Mouse (Mus musculus) CH12.LX (cell line): ENCODE results near the gene Mnt. TPM values are rescaled to one million over a fixed set of nuclear protein-coding genes. Genes with fewer than 3 reads are reported as not detected.

ENCODE experiments used
- DNase-seq: peaks from one replicate; pipeline ENCODE4 v3.0.0-alpha.2; 2013; ENCODE audit errors: extremely low read depth
- H3K27ac ChIP-seq: 2 replicates; pipeline ENCODE4 v1.5.1; 2012; ENCODE audit warnings: low read depth, mild to moderate bottlenecking, control low read depth, moderate library complexity; ENCODE audit not compliant: insufficient read depth
- H3K27me3 ChIP-seq: replicated peaks from 2 replicates; pipeline ENCODE3; 2012; ENCODE audit warnings: inconsistent platforms
- H3K36me3 ChIP-seq, 2 experiments: replicated peaks in 1 of 2; 2 replicates each; pipeline versions ENCODE3 to v1.6.1; 2012; ENCODE audit warnings: inconsistent platforms in 1 of 2, low read length in 1 of 2, mild to moderate bottlenecking in 1 of 2, mixed read lengths in 1 of 2, moderate library complexity in 1 of 2; ENCODE audit not compliant: control insufficient read depth in 1 of 2, insufficient read depth in 1 of 2
- H3K4me1 ChIP-seq, 2 experiments: 2 replicates each; pipeline ENCODE4 v1.6.1; 2012; ENCODE audit warnings: inconsistent platforms in 1 of 2, moderate library complexity in 1 of 2; ENCODE audit not compliant: insufficient read depth in 2 of 2, control insufficient read depth in 1 of 2
- H3K4me2 ChIP-seq: 2 replicates; pipeline ENCODE4 v1.6.1; 2012; ENCODE audit warnings: low read depth, mild to moderate bottlenecking, control low read depth; ENCODE audit not compliant: poor library complexity, insufficient read depth, severe bottlenecking
- H3K4me3 ChIP-seq, 3 experiments: fragments of 150-350 bp in 1 of 3; sonication (generic) in 1 of 3; replicated peaks in 1 of 3; 2 replicates each; pipeline versions ENCODE3 to v1.5.1; 2011 to 2012; ENCODE audit warnings: low read depth in 2 of 3, low read length in 2 of 3, mild to moderate bottlenecking in 2 of 3, moderate library complexity in 2 of 3, control low read depth in 1 of 3, improper control_type of control experiment in 1 of 3, inconsistent platforms in 1 of 3, mixed read lengths in 1 of 3; ENCODE audit not compliant: poor library complexity in 1 of 3
- H3K79me2 ChIP-seq: replicated peaks from 2 replicates; pipeline ENCODE4 v1.6.1; 2012; ENCODE audit warnings: mild to moderate bottlenecking, moderate library complexity; ENCODE audit not compliant: control insufficient read depth, poor library complexity, insufficient read depth, severe bottlenecking; ENCODE audit errors: extremely low read depth
- H3K9ac ChIP-seq: 2 replicates; pipeline ENCODE4 v1.6.1; 2012; ENCODE audit warnings: low read depth, mild to moderate bottlenecking, control low read depth, moderate library complexity; ENCODE audit not compliant: insufficient read depth
- H3K9me3 ChIP-seq: replicated peaks from 2 replicates; pipeline ENCODE3; 2012; ENCODE audit warnings: low read length, inconsistent platforms, mixed read lengths
- BHLHE40 ChIP-seq: IDR thresholded peaks from 2 replicates; pipeline ENCODE4 v1.6.1; 2011; ENCODE audit warnings: mild to moderate bottlenecking, low read depth, low read length, improper control_type of control experiment
- CHD2 ChIP-seq: IDR thresholded peaks from 2 replicates; pipeline ENCODE4 v1.6.1; 2011; ENCODE audit warnings: low read length, improper control_type of control experiment
- CTCF ChIP-seq, 2 experiments: IDR thresholded peaks in 1 of 2; conservative IDR thresholded peaks in 1 of 2; 2 replicates each; pipeline ENCODE4 v1.5.1; 2011 to 2012; ENCODE audit warnings: low read depth in 2 of 2, low read length in 2 of 2, improper control_type of control experiment in 1 of 2, inconsistent platforms in 1 of 2, mild to moderate bottlenecking in 1 of 2, moderate library complexity in 1 of 2
- E2F4 ChIP-seq: IDR thresholded peaks from 2 replicates; pipeline ENCODE4 v1.6.1; 2011; ENCODE audit warnings: low read depth, low read length, improper control_type of control experiment; ENCODE audit not compliant: insufficient replicate concordance
- ELF1 ChIP-seq: IDR thresholded peaks from 2 replicates; pipeline ENCODE4 v1.6.1; 2014; ENCODE audit warnings: low read depth, mild to moderate bottlenecking, inconsistent platforms, low read length, improper control_type of control experiment
- EP300 ChIP-seq: IDR thresholded peaks from 2 replicates; pipeline ENCODE4 v1.6.1; 2011; ENCODE audit warnings: low read length, improper control_type of control experiment
- ETS1 ChIP-seq: conservative IDR thresholded peaks from 2 replicates; pipeline ENCODE4 v1.6.1; 2012; ENCODE audit warnings: low read depth, mild to moderate bottlenecking, inconsistent platforms, low read length, improper control_type of control experiment, moderate library complexity
- GABPA ChIP-seq: IDR thresholded peaks from 2 replicates; pipeline ENCODE4 v1.6.1; 2012; ENCODE audit warnings: low read depth, low read length, improper control_type of control experiment, inconsistent platforms; ENCODE audit not compliant: insufficient replicate concordance
- HCFC1 ChIP-seq: IDR thresholded peaks from 2 replicates; pipeline ENCODE4 v1.6.1; 2012; ENCODE audit warnings: low read depth, mild to moderate bottlenecking, inconsistent platforms, low read length, improper control_type of control experiment
- IRF4 ChIP-seq: IDR thresholded peaks from 2 replicates; pipeline ENCODE4 v1.6.1; 2014; ENCODE audit warnings: low read depth, mild to moderate bottlenecking, inconsistent platforms, low read length, improper control_type of control experiment
- JUN ChIP-seq: IDR thresholded peaks from 2 replicates; pipeline ENCODE4 v1.6.1; 2011; ENCODE audit warnings: low read depth, mild to moderate bottlenecking, low read length, improper control_type of control experiment, moderate library complexity; ENCODE audit not compliant: insufficient read depth
- JUND ChIP-seq: conservative IDR thresholded peaks from 2 replicates; pipeline ENCODE4 v1.6.1; 2011; ENCODE audit warnings: low read depth, low read length, improper control_type of control experiment
- KAT2A ChIP-seq: IDR thresholded peaks from 2 replicates; pipeline ENCODE4 v1.6.1; 2012; ENCODE audit warnings: low read length, improper control_type of control experiment, inconsistent platforms; ENCODE audit not compliant: insufficient replicate concordance
- MAX ChIP-seq: IDR thresholded peaks from 2 replicates; pipeline ENCODE4 v1.6.1; 2011; ENCODE audit warnings: low read length, improper control_type of control experiment
- MAZ ChIP-seq: IDR thresholded peaks from 2 replicates; pipeline ENCODE4 v1.6.1; 2012; ENCODE audit warnings: low read depth, mild to moderate bottlenecking, inconsistent platforms, low read length, improper control_type of control experiment, moderate library complexity
- MEF2A ChIP-seq: IDR thresholded peaks from 2 replicates; pipeline ENCODE4 v1.6.1; 2014; ENCODE audit warnings: low read depth, mild to moderate bottlenecking, inconsistent platforms, low read length, improper control_type of control experiment, borderline replicate concordance
- MXI1 ChIP-seq: IDR thresholded peaks from 2 replicates; pipeline ENCODE4 v1.6.1; 2011; ENCODE audit warnings: mild to moderate bottlenecking, low read depth, low read length, improper control_type of control experiment
- MYC ChIP-seq: IDR thresholded peaks from 2 replicates; pipeline ENCODE4 v1.6.1; 2011; ENCODE audit warnings: low read depth, mild to moderate bottlenecking, improper control_type of control experiment, low read length
- NELFE ChIP-seq: IDR thresholded peaks from 2 replicates; pipeline ENCODE4 v1.6.1; 2011; ENCODE audit warnings: low read depth, low read length, improper control_type of control experiment
- NRF1 ChIP-seq: IDR thresholded peaks from 2 replicates; pipeline ENCODE4 v1.6.1; 2014; ENCODE audit warnings: low read depth, mild to moderate bottlenecking, inconsistent platforms, low read length, improper control_type of control experiment, moderate library complexity
- PAX5 ChIP-seq: IDR thresholded peaks from 2 replicates; pipeline ENCODE4 v1.6.1; 2012; ENCODE audit warnings: low read length, inconsistent platforms, mixed read lengths
- POLR2A ChIP-seq: IDR thresholded peaks from 2 replicates; pipeline ENCODE4 v1.6.1; 2011; ENCODE audit warnings: low read depth, mild to moderate bottlenecking, improper control_type of control experiment, low read length
- POLR2AphosphoS2 ChIP-seq: IDR thresholded peaks from 2 replicates; pipeline ENCODE4 v1.6.1; 2011; ENCODE audit warnings: low read depth, low read length, improper control_type of control experiment
- RAD21 ChIP-seq: IDR thresholded peaks from 2 replicates; pipeline ENCODE4 v1.6.1; 2011; ENCODE audit warnings: low read depth, mild to moderate bottlenecking, low read length, improper control_type of control experiment, moderate library complexity
- RCOR1 ChIP-seq: conservative IDR thresholded peaks from 2 replicates; pipeline ENCODE4 v1.6.1; 2012; ENCODE audit warnings: low read depth, mild to moderate bottlenecking, inconsistent platforms, low read length, improper control_type of control experiment
- SIN3A ChIP-seq: IDR thresholded peaks from 2 replicates; pipeline ENCODE4 v1.6.1; 2012; ENCODE audit warnings: low read length, improper control_type of control experiment, inconsistent platforms
- TBP ChIP-seq: conservative IDR thresholded peaks from 2 replicates; pipeline ENCODE4 v1.6.1; 2011; ENCODE audit warnings: low read depth, low read length, improper control_type of control experiment
- TCF12 ChIP-seq: IDR thresholded peaks from 2 replicates; pipeline ENCODE4 v1.6.1; 2014; ENCODE audit warnings: low read depth, mild to moderate bottlenecking, inconsistent platforms, low read length, improper control_type of control experiment
- UBTF ChIP-seq: IDR thresholded peaks from 2 replicates; pipeline ENCODE4 v1.6.1; 2012; ENCODE audit warnings: low read depth, mild to moderate bottlenecking, inconsistent platforms, low read length, improper control_type of control experiment, moderate library complexity
- USF1 ChIP-seq: IDR thresholded peaks from 2 replicates; pipeline ENCODE4 v1.6.1; 2014; ENCODE audit warnings: low read depth, mild to moderate bottlenecking, inconsistent platforms, low read length, improper control_type of control experiment
- USF2 ChIP-seq: conservative IDR thresholded peaks from 2 replicates; pipeline ENCODE4 v1.6.1; 2011; ENCODE audit warnings: low read depth, low read length, improper control_type of control experiment
- ZKSCAN1 ChIP-seq: IDR thresholded peaks from 2 replicates; pipeline ENCODE4 v1.6.1; 2012; ENCODE audit warnings: low read depth, inconsistent platforms, low read length, improper control_type of control experiment, borderline replicate concordance
- ZMIZ1 ChIP-seq: IDR thresholded peaks from 2 replicates; pipeline ENCODE4 v1.6.1; 2012; ENCODE audit warnings: low read depth, mild to moderate bottlenecking, inconsistent platforms, low read length, improper control_type of control experiment
- ZNF384 ChIP-seq: IDR thresholded peaks from 2 replicates; pipeline ENCODE4 v1.6.1; 2012; ENCODE audit warnings: low read depth, low read length, improper control_type of control experiment, inconsistent platforms
- dilution Hi-C: fragments of 300-500 bp; cut with MboI; formaldehyde crosslinking; loops from 2 replicates; pipeline ENCODE4 v1.14.3; 2020; ENCODE audit warnings: low sequenced_read_pairs; ENCODE audit not compliant: extremely low pct_unique_long_range_greater_than_20kb, extremely low pct_ligation_motif_present
- in situ Hi-C: fragments of 300-500 bp; cut with MboI; formaldehyde crosslinking; loops from 3 replicates; pipeline ENCODE4 v1.14.3; 2019; ENCODE audit warnings: low sequenced_read_pairs, low pct_ligation_motif_present, low pct_unique_long_range_greater_than_20kb, mixed read lengths
- polyA plus RNA-seq: library from polyadenylated mRNA; unstranded; fragments of >175 nt; gene quantifications from 2 replicates; pipeline ENCODE4 v1.2.1, GENCODE M21; 2012; ENCODE audit warnings: low read depth; ENCODE audit not compliant: insufficient read length
- total RNA-seq, 2 experiments: library from RNA; depleted of rRNA; stranded (reverse); fragments of 300-350 nt in 1 of 2; fragments of >200 nt in 1 of 2; gene quantifications; 2 replicates each; pipeline ENCODE4 v1.2.3; 2012 to 2014

Mnt gene
- total and polyA plus RNA-seq, 3 experiments = 1.6 to 30.6 (median 4.7) TPM

GRCm38 (mm10) chr11:74837694-74838431, 7.1 kb downstream of the Mnt start (continued):
- TF ChIP-seq ELF1 (peak; percentile 79), E2F4 (no peak), ETS1 (peak; percentile 91), CTCF (conservative IDR thresholded peaks at IDR 0.05 in 1 of 2, IDR thresholded peaks at IDR 0.05 in 1 of 2; ENCODE audit: low read depth in 2 of 2, low read length in 2 of 2) (peak in 1 of 2 experiments; percentile 43; a peak in 2 of 4 replicates), TCF12 (peak; percentile 87), TBP (no peak), IRF4 (peak; percentile 74), MXI1 (peak; percentile 100), PAX5 (no peak), ZKSCAN1 (no peak), USF1 (peak; percentile 76), MEF2A (peak; percentile 83)

GRCm38 (mm10) chr11:74838441-74838840, 7.7 kb downstream of the Mnt start:
- Histone ChIP-seq H3K27ac (peak overlapping the region; percentile 77; the same call in 1 of the 2 replicates), H3K36me3 (peaks cover 27 to 69% of the 10 kb centered on the region in 2 experiments), H3K4me1 (peaks cover 24 to 66% of the 10 kb centered on the region in 2 experiments), H3K79me2 (peaks cover 3% of the 10 kb centered on the region), H3K9ac (peak overlapping the region; percentile 51), H3K4me2 (peak overlapping the region; percentile 48), H3K9me3 (no peaks in the 10 kb centered on the region), H3K4me3 (peak overlapping the region; percentile 57 to 64 (median 60)), H3K27me3 (no peaks in the 10 kb centered on the region)
- DNase-seq = peak; percentile 96
- in situ Hi-C loops = loop anchor here (25.0 kb wide), 1 partner anchor 451 kb away; no protein-coding TSS in a partner anchor
- dilution Hi-C loops = no loop called here
- no peak for TF ChIP-seq RCOR1
- TF ChIP-seq POLR2AphosphoS2 = no peak
- peak; percentile 43 for TF ChIP-seq USF1
- TF ChIP-seq GABPA = no peak
- TF ChIP-seq POLR2A = peak; percentile 85
- TF ChIP-seq ELF1 = peak; percentile 81; the same call in 1 of the 2 replicates
- peak; percentile 81 for TF ChIP-seq BHLHE40
- TF ChIP-seq NELFE = peak; percentile 79; the same call in 1 of the 2 replicates
- peak; percentile 97 for TF ChIP-seq MAX
- TF ChIP-seq HCFC1 = peak; percentile 59
- TF ChIP-seq SIN3A = peak; percentile 86
- TF ChIP-seq EP300 = peak; percentile 44; the same call in 1 of the 2 replicates
- no peak for TF ChIP-seq JUND
- TF ChIP-seq KAT2A = no peak
- peak; percentile 98 for TF ChIP-seq MYC
- TF ChIP-seq MAZ = peak; percentile 63; the same call in 1 of the 2 replicates
- TF ChIP-seq ETS1 = peak; percentile 34
- TF ChIP-seq NRF1 = peak; percentile 73
- TF ChIP-seq USF2 = no peak; the same call in 1 of the 2 replicates
- TF ChIP-seq CTCF (conservative IDR thresholded peaks at IDR 0.05 in 1 of 2, IDR thresholded peaks at IDR 0.05 in 1 of 2; ENCODE audit: low read depth in 2 of 2, low read length in 2 of 2) = no peak
- TF ChIP-seq CHD2 = 0 out of 2 replicates have a peak, but pooled peaks have one; percentile 1
- no peak; the same call in 1 of the 2 replicates for TF ChIP-seq JUN
- TF ChIP-seq RAD21 = no peak
- TF ChIP-seq TCF12 = no peak; the same call in 1 of the 2 replicates
- no peak for TF ChIP-seq UBTF
- no peak for TF ChIP-seq PAX5
- TF ChIP-seq ZNF384 = no peak
- TF ChIP-seq ZKSCAN1 = no peak
- 0 out of 2 replicates have a peak, but pooled peaks have one; percentile 50 for TF ChIP-seq IRF4
- peak; percentile 97 for TF ChIP-seq MXI1
- TF ChIP-seq ZMIZ1 = no peak; the same call in none of the 2 replicates
